Mouse (Mus musculus): ENCODE measurements around the gene Klk9.

Klk9 gene

DNA sequence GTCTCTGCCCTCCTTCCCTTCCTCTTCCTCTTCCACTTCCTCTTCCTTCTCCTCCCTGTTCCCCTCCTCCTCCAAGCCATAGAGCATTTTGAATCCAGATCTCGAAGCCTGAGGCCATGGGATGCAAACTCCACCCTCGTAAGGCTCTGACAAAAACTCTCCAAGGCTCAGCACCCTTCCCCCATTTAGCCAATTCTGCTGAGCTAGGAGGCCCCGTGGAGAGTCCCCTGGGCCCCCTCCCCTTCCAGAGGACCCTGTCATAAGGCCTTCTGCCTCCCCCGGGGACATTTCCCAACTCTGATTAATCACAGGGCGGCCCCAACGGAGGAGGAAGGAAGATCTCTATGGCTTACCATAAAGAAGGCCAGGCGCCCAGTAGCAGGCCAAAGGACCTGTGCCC is at the start of gene Klk9:
Gene Klk9 (plus strand): TSS at position 301 of the 400 bp plus-strand sequence.
- no peak for DNase-seq (ENCODE audit: low read depth, low spot score)

DNA sequence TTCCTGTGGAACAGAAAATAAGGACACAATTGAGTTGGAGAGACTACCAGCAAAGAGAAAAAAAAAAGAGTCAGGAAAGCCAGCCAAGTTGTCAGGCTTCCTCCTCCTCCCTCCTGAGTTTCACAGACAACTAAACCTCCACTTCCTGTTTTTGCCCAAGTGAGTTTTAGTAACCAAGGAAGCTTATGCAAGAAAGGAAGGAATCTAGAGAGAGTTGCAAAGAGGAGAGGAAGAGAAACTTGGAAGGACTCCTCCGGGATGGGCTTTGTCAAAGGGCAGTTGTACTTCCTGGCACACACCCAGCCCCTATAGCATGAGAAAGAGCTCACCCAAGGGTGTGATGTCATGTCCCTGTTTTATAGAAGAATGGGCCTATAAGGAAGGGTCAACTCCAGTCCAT is 43.9 kb upstream of the Klk9 start:
- DNase-seq (ENCODE audit: low read depth, low spot score), result no peak

DNA sequence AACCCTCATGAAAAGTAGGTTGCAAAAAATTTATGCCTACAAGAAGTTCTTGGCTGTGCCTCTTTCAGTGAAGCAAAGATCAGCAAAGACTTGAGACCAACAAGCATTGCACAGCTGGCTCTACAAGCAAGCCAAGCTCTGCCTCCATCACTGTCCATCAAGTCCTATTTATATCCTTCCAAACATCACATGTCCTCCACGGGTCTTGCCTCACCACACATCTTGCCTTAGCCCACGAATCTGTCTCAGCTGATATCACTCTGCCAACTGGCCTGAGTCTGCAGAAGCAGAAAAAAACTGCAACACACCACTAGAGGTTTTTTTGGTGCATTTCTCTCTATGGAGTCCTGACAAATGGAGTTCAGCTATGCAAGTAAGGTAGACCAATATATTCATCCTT is 38.9 kb upstream of the Klk9 start:
- DNase-seq (ENCODE audit: low read depth, low spot score), result no peak

DNA sequence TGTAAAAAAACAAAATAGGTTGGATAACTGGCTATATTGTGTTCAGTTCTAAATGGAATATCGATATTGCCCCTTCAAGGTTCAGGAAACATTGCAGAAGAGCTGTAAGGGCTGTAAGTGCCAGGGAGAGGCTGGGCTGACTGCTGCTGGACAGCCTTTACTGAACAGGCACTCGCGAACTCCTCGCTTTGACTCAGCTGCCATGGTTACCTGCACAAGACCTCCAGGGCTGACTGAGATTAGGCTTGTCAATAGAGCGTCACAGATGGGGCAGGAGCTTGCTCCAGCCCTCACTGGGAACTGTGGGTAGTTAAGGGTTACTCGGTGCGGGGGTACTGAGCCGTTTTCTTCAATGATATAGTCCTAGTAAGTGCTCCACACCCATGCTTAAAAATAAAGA is 25.2 kb upstream of the Klk9 start:
- DNase-seq (ENCODE audit: low read depth, low spot score), result no peak

DNA sequence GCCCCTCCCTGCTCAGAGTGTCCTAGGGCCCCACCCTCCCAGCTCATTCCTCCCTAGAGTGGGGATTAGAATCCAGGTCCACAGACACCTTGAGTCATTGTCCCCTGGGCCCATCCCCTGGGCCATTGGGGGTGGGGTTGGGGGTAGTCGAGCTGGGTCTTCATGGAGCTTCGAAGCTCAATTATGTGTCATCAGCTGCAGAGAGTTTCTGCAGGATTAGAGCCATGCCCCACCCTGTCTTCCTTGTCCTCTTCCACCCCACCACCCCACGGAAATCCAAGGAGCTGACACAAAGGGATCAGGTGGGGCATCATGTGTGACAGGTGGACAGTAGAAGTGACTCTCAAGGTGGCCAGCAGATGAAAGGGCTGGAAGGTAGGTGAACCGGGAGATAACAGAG is 23.1 kb upstream of the Klk9 start, which contains the start of gene Klk12:
Gene Klk12 (plus strand): TSS at position 301 of the 400 bp plus-strand sequence.
- no peak for DNase-seq (ENCODE audit: low read depth, low spot score)

DNA sequence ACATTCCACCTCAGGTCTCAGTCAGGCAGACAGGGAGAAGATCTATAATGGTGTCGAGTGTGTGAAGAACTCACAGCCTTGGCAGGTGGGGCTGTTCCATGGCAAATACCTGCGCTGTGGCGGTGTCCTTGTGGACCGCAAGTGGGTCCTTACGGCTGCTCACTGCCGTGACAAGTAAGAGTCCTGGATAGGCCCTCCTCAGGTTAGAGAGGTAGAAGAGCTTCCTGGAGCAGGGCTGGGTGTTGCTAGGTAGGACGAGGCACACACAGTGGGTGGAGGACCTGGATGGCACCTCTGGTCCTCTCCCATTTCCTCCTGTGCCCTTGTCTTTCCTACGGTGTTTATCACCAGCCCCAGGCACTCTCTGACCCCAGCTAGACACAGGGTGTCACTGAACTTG is 22.1 kb upstream of the Klk9 start:
- DNase-seq (ENCODE audit: low read depth, low spot score), result no peak

DNA sequence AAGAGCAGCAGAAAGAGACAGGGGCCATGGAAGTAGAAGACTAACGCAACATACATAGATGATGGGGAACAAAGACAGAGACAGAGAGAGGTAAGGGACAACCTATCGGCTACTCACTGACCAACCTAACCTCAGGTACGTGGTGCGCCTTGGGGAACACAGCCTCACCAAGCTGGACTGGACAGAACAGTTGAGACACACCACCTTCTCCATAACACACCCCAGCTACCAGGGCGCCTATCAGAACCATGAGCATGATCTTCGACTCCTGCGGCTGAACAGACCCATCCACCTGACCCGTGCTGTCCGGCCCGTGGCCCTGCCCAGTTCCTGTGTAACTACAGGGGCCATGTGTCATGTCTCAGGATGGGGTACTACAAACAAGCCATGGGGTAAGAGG is 21.0 kb upstream of the Klk9 start:
- no peak for DNase-seq (ENCODE audit: low read depth, low spot score)

DNA sequence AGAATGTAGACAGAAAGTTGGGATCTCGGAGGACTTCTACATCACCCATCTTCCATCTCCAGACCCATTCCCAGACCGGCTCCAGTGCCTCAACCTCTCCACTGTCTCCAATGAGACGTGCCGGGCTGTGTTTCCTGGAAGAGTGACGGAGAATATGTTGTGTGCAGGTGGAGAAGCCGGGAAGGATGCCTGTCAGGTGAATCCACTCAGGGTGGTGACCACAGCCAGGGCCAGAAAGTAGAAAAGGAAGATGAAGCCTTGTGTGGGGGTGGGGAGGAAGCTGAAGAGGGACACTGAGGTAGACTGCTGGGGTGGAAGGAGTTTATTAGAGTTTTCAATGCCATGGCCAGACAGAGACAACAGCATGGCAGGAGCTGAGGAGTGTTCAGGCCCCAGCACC is 19.8 kb upstream of the Klk9 start:
- no peak for DNase-seq (ENCODE audit: low read depth, low spot score)

DNA sequence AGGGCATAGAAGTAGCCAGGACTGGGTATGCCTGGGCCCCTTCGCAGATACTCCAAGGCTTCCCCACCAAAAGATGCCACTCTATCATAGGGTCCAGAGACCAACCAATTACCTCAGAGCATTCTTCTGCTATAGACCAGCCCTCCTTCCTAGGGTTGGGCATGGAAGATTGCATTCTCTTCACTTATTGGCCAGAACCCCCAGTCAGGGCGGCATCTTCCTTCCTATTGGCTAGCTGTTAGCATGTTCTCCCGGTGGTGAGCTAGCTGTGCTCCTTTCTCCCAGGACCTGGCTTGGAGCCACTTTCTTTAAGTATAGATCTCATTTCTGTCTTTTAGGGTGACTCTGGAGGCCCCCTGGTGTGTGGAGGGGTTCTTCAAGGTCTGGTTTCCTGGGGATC is 18.8 kb upstream of the Klk9 start:
- no peak for DNase-seq (ENCODE audit: low read depth, low spot score)

DNA sequence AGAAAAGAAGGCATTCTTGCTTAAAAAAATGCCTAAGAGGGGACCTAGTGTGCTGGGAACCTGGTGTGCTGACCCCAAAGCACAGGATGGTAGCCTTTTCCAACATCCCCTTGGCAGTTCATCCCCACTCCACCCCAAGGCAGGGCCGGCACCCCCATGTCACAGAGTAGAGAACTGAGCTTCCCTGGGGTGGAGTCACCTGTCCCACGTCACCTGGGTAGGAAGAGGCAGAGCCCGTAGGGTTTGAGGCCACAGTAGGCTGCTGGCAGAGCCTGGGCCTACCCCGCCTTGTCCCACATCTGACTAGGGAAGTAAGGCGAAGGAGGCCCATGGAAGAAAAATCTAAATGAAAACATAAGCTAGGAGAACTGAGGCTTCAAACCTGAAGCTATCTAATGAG is 17.3 kb upstream of the Klk9 start, which contains the start of gene Klk11:
Gene Klk11 (plus strand): TSS at position 241 of the 400 bp plus-strand sequence.
- no peak for DNase-seq (ENCODE audit: low read depth, low spot score)

DNA sequence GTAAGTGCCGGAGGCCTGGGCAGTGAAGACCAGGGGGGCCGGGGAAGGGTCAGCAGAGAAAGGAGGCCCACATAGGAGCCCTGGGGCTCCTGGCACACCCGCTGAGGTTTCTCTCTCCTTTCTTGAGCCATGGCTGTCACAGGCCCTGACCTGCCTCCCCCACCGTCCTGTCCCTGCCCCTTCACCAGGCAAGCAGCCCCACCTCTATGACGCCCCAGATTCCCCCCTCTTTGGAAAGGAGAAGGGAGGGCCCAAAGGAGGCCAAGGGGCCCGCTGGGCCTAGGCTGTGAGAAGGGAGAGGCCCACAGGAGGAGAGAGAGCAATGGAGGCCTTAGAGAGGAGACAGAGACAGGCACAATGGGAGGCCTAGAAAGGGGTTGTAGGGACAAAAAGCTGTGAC is 16.9 kb upstream of the Klk9 start:
- no peak for DNase-seq (ENCODE audit: low read depth, low spot score)

DNA sequence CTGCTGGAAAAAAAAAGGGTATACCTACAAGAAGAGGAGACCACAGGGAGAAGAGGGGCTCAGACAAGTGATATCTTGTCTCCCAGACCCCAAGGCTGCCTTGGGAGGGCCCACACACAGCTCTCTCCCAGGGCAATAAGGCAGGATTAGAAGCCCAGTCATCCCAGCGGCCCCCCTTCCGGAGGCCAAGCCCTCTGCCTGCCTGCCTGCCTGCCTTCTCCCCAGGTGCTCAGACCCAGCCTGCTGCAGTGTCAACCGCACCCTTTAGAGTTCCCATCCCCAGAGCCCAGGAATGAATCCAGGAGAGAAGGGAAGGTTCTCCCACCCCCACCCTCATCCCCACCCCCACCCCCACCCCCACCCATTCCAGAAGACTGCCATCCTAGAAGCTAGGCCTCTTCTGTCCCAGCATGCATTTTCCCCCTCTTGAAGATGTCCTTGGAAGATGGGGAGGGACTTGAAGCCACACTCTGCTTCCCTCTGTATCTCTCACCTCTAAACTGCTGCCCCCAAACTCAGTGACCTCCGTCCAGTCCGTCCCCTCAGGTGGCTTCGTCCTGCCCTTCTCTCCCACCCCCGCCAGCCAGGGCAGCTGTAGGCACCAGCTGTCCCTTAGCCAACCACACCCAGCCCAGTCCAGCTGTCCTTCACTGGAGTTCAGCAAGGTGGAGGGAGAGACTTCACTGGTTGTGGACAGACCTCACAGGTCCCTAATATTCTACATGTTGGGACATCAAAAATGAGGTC is 16.2 kb upstream of the Klk9 start:
- DNase-seq (ENCODE audit: low read depth, low spot score), result no peak

DNA sequence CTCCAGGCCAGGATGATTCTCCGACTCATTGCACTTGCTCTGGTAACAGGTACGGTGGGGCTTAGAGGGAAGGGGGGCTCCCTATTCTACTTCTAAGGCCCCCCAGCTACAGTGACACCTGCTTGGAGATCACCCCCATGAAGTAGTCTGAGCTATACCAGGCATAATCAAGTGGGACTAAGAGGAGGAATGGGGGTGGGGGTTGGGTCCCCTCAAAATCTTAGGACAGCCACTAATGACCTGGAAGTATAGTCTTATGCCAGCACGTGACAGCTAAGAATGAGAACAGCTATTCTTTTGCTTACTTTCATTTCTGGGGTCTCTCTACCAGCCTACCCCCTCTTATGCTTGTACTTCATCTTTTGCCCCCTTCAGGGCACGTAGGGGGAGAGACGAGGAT is 15.2 kb upstream of the Klk9 start:
- DNase-seq (ENCODE audit: low read depth, low spot score), result no peak

DNA sequence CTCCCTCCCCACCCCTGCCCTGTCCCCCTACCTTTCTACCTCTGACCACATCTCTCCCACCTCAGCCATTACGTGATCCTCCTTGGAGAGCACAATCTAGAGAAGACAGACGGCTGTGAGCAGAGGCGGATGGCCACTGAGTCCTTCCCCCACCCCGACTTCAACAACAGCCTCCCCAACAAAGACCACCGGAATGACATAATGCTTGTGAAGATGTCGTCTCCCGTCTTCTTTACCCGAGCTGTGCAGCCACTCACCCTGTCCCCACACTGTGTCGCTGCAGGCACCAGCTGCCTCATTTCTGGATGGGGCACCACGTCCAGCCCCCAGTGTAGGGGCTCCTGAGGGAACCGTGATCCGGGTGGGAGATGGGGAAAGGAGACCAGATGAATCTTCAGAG is 14.3 kb upstream of the Klk9 start:
- DNase-seq (ENCODE audit: low read depth, low spot score), result no peak

DNA sequence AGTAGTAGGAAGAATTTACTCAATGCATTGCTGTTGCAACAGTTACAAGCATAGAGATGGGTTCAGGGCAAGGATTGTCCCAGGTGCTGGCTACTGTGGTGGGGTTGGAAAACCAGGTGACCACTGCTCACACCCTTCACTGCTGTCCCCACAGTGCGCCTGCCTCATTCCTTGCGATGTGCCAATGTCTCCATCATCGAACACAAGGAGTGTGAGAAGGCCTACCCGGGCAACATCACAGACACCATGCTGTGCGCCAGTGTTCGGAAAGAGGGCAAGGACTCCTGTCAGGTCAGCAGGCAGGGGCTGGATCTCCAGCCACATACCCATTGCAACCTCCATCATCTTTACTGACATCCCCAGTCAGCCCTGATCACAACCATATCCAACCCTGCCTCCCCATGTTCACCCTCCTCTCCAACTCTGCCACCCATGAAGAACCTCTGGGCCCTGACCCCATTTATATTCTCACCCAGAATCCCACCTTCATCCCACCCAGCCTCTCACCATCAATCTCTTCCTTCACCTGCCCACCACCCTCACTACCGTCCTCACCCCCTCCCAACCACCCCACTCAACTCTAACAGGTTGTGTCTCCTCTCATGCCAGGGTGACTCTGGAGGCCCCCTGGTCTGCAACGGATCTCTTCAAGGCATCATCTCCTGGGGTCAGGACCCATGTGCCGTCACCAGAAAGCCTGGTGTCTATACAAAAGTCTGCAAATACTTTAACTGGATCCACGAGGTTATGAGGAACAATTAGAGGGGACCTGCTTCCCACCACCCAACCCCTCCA is 13.3 kb upstream of the Klk9 start:
- no peak for DNase-seq (ENCODE audit: low read depth, low spot score)

DNA sequence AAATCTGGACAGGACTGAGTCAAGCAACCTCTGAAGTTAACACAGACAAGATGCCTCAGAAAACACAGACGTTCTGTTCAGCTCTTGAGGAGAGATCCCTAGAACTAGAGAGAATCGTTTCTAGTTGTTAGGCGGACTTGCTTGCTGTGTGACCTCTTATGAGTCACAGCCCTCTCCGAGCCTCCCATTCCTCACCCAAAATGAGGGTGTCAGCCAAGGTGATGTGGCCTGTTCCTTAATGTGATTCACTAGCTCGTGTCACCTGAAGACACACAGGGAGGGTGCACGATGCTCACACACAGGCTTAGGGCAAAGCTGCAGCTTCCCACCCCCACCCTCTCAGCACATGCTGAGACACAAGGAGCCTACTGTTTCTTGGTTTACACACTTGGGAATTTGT is 11.4 kb upstream of the Klk9 start:
- DNase-seq (ENCODE audit: low read depth, low spot score), result no peak

DNA sequence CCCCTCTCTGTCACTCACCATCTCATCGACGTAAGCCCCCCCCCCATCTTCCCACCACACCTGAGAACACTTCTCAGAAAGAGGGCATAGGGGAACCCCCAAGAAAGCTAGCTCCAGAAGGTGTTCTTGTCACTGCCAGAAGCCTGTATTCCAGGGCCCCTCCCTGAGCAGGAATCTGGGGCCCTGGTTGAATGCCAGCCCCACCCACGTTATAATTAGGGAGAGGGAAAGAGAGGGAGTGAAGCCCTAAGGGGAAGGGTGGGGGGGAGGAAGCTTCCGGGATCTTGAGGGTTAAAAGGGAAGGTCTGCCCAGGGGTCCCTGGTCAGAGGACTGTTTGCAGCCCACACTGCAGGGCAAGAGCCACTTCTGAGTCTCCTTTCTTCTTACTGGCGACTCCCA is 10.9 kb upstream of the Klk9 start, which contains the start of gene Klk10:
Gene Klk10 (plus strand): TSS at position 290 of the 400 bp plus-strand sequence.
- DNase-seq (ENCODE audit: low read depth, low spot score), result no peak

DNA sequence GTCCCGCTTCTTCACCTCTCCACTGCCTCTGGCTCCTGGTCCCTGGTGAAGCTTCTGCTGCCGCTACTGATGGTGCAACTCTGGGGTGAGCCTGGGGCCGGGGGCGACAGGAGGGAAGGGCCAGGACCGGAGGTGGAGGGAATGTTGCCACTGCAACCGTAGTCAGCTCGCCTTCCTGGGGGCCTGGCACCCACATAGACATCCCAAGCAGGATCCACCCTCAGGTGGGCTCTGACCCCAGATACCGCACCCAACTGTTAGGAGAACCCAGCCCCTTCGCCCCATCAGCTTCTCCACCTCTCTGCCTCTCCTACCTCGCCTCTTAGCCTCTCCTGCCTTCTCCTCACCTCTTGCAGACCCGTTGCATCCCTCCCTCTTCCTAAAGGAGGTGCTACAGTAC is 10.2 kb upstream of the Klk9 start:
- DNase-seq (ENCODE audit: low read depth, low spot score), result no peak

DNA sequence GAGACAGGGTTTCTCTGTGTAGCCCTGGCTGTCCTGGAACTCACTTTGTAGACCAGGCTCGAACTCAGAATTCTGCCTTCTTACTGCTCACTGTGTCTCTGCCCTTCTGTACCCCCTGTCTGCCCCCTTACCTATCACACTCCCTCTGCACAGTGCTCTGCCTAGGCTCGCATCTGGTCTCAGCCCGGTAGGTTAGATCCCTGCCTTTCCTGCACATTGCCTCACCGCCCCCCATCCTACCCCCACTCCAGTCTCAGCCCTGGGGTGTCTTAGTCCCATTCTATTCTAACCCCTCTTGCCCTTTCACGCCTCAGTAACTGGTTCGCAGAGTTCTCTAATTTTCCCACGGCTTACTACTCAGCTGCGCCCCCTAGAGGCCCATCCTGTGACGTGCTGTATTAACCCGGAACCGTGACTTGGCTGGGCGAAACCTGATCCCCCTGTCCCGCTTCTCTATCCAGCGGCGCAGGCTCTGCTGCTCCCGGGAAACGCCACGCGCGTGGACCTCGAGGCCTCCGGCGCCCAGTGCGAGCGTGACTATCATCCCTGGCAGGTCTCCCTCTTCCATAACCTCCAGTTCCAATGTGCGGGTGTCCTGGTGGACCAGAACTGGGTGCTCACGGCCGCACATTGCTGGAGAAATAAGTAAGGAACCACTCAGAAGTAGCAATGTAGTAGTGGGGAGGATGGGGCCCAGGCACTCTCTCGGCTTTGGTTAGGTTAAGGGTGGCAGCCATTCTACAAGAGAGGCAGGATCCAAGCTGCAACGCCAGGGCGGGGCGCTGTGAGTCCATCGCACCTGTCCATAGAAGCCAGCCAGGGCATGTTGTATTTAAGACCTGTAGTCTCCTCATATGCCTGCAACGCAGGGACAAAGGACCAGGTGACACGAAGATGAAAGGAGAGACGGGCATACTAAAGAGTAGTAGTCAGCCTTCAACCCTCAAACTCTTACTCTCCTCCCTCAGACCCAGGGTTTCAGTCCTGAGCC is 9.1 kb upstream of the Klk9 start:
- peak; percentile 24 for DNase-seq (ENCODE audit: low read depth, low spot score)

DNA sequence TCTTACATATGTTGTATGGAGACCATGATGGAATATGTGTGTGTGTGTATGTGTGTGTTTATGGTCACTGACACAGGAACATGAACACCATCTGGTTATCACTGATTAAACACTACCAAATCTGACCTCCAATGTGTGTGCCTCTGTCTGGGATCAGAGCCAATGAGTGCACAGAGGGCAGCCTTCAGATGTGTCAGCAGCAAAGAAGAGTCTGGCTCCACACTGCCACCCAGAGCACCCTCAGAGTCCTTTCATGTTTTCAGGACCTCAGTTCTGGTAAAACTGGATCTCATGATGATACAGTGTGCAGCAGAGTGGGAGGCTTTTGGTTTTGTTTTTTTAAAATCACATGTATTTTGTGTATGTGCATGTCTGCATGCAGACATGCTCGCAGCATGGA is 6.4 kb upstream of the Klk9 start:
- no peak for DNase-seq (ENCODE audit: low read depth, low spot score)

DNA sequence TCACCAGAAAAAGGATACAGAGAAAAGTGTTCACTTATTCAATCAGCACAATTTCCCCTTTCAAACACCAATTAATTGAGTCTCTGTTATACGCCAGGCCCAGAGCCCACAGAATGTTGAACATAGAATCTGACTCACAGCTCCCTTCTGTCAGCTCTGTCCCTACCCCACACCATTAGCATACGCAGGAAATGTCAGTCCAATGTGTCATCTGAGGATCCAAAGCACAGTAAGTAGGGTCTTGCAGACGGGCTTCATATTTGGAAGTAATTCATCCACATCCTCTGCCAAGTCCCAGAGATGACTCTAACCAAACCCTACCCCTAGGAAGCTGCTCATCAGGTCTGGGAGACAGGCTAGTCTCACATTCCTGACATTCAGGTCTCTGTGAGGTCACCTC is 3.6 kb upstream of the Klk9 start:
- DNase-seq (ENCODE audit: low read depth, low spot score), result no peak

DNA sequence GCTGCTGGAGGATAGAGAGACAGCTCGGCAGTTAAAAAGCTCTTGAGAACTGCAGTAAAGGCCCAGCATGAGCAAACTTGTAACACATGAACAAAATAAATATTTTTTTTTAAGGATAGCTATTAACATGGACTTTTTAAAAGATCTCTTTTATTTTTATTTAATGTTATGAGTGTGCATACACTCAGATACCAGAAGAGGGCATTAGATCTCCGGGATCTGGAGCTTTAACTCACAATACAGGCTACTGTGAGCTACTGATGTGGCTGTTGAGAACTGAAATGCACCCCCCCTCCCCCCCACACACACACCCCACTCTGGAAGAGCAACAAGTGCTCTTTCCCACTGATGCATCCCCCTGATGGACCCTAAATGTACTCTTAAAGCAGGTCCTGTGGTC is 2.4 kb upstream of the Klk9 start:
- DNase-seq (ENCODE audit: low read depth, low spot score), result no peak
